Mouse (Mus musculus) hematopoietic stem cell, adult 5-6 weeks (primary cell): Measurements from ENCODE around the gene Olfr1389. TPM values are rescaled to one million over a fixed set of nuclear protein-coding genes. Genes with fewer than 3 reads are reported as not detected.
A peak's percentile ranks its signal among the peaks of the same experiment; 100 is the strongest.
"Not testable (repeated sequence)": the region's sequence is repeated elsewhere in the genome, so short reads cannot be mapped to it uniquely, and the experiment has no call there.

Experiments
- ATAC-seq, 2 experiments: fragments of 125-278 bp in 1 of 2; replicated peaks in 1 of 2; 2 replicates each; pipeline ENCODE4 v1.8.0; 2016 to 2017; ENCODE audit warnings: inconsistent platforms in 2 of 2, mild to moderate bottlenecking in 2 of 2, moderate number of reproducible peaks in 2 of 2, low read depth in 1 of 2, moderate TSS enrichment in 1 of 2; ENCODE audit not compliant: low FRiP score in 2 of 2, poor library complexity in 2 of 2, severe bottlenecking in 2 of 2, insufficient read depth in 1 of 2, low TSS enrichment in 1 of 2
- total RNA-seq: library from RNA; stranded (forward); fragments of 172-1452, 232-1000 nt; gene quantifications from 2 replicates; pipeline ENCODE4 v1.2.3, GENCODE M21; 2017

Gene Olfr1389
- total RNA-seq = not detected in 2 replicates

GRCm38 (mm10) chr11:49422767-49423166, at the start of gene Olfr1389:
Gene Olfr1389 (plus strand): TSS chr11:49423067.
- ATAC-seq = no peak

GRCm38 (mm10) chr11:49383133-49383532, 39.7 kb upstream of the Olfr1389 start:
- ATAC-seq = no peak

GRCm38 (mm10) chr11:49386118-49386517, 36.7 kb upstream of the Olfr1389 start:
- ATAC-seq = not testable (repeated sequence)

DNA sequence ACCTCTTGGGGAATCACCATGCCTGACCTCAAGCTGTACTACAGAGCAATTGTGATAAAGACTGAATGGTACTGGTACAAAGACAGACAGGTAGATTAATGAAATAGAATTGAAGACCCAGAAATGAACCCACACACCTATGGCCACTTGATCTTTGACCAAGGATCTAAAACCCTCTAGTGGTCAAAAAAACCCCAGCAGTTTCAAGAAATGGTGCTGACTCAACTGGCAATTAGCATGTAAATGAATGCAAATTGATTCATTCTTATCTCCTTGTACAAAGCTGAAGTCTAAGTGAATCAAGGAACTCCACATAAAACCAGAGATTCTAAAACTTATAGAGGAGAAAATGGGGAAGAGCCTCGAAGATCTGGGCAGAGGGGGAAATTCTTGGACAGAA, 30.2 kb upstream of the Olfr1389 start:
- ATAC-seq = not testable (repeated sequence)

GRCm38 (mm10) chr11:49406784-49407183, 16.1 kb upstream of the Olfr1389 start:
- ATAC-seq = no peak

DNA sequence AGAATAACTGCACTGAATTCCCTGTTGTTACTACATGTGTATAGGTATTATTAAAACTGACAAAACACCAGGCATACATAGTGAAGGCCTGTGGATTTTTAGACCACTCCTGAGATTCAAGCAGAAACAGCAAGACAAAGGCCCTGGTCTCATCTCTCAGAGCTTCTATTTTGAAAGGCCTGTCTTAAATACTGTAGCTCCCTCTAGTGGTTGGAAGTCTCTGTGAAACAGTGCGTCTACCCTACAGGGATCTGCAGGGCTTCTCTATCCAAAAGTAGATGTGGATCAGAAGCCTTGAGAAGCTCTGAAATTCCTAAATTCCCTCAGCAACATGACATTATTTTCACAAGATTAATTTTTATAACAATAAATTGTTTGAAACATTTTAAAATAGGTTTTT, 12.3 kb upstream of the Olfr1389 start:
- ATAC-seq = no peak

- ATAC-seq = peak; percentile 12 to 45; a peak in 1 of 4 replicates
These were observed 2.5 kb downstream of the Olfr1389 start for GRCm38 (mm10) chr11:49425257-49425927.

DNA sequence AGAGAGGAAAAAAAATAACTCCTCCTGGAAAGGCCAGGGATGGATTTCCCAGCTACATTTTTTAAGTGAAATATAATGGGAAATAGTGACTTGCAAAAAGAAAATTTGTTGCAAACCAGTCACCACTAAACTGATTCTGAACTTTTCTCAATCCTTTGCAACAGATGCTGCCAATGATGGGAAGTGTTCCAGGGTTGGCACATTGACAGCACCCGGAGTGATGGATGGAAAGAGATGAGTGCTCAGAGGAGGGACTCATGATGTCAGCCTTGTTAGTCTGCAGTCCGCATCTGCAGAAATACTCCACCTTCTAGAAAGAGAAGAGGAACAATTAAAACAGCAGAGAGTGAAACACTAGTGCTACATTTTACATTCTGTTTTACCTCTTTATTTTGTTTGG, 6.8 kb downstream of the Olfr1389 start:
- no peak for ATAC-seq

- ATAC-seq = no peak
These were observed 13.5 kb downstream of the Olfr1389 start, which contains the start of gene Olfr1388 for GRCm38 (mm10) chr11:49436411-49436810. Gene Olfr1388 (plus strand): TSS chr11:49436624.

DNA sequence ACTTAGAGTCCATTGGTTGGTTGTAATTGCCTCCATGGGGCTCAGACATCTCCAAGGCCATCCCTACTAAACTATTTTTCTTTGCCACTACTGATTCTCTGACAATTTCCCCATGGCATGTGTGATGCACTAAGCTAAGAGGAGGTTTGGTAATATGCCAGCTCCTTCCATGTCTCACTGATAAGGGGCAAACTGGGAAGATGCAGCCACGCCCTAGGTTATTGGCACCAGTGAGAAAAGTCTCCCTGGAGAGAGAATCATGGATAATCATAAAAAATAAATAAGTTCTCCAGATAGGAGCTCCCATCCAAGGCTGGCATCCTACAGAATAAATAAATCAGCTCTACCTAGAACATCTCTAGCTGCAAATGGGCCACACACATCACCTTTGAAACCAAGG, 32.2 kb downstream of the Olfr1389 start, which contains the start of gene Olfr1387:
TSS of gene Olfr1387 (plus strand) at position 301 of the 400 bp plus-strand sequence.
- no peak for ATAC-seq

DNA sequence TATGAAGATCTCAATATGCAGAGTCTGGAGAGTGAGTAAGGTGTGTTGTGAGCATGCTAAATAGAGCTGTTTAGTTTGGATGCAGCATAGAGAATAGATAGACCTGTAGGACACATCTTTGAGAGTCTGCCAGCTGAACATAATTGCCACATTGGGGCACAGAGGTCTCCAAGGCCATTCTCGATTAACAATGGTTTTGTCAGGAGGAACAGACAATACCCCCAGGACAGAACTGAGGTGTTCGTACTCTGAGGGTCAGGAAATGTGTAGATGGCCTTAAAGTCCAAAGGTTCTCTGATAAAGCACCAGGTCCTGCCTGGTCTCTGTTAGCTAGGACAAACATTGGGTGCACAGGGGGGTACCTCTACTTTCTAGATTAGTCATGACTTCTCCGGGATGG, 41.9 kb downstream of the Olfr1389 start, which contains the start of gene Olfr1386:
TSS of gene Olfr1386 (plus strand) at position 301 of the 400 bp plus-strand sequence.
- not testable (repeated sequence) for ATAC-seq

Other genes with a start within 250 kb of the Olfr1389 start
- 6.8 and 8.8 TPM in 2 replicates for gene Btnl9, start 235.9 kb upstream of the Olfr1389 start, total RNA-seq
- 144 and 155 TPM in 2 replicates for gene Zfp62, start 219.8 kb upstream of the Olfr1389 start, total RNA-seq
- 50.9 and 100 TPM in 2 replicates for gene Mgat1, start 178.9 kb upstream of the Olfr1389 start, total RNA-seq
- gene Olfr1393, start 144.8 kb upstream of the Olfr1389 start, total RNA-seq = not detected in 2 replicates
- gene Olfr1392, start 137.8 kb upstream of the Olfr1389 start, total RNA-seq = not detected in 2 replicates
- not detected in 2 replicates for gene Olfr10, start 118.3 kb upstream of the Olfr1389 start, total RNA-seq
- not detected in 2 replicates for gene Olfr1391, start 100.3 kb upstream of the Olfr1389 start, total RNA-seq
- gene Olfr1390, start 87.9 kb upstream of the Olfr1389 start, total RNA-seq = not detected in 2 replicates
- 0.13 and 0.15 TPM in 2 replicates for gene Olfr1388, start 13.6 kb downstream of the Olfr1389 start, total RNA-seq
- gene Olfr1387, start 32.3 kb downstream of the Olfr1389 start, total RNA-seq = not detected in 2 replicates
- gene Olfr1386, start 42.0 kb downstream of the Olfr1389 start, total RNA-seq = not detected in 2 replicates
- not detected in 2 replicates for gene Olfr1385, start 66.0 kb downstream of the Olfr1389 start, total RNA-seq
- not detected in 2 replicates for gene Olfr1384, start 83.7 kb downstream of the Olfr1389 start, total RNA-seq
- gene Olfr1383, start 96.6 kb downstream of the Olfr1389 start, total RNA-seq = not detected in 2 replicates
- not detected in 2 replicates for gene Olfr1382, start 105.2 kb downstream of the Olfr1389 start, total RNA-seq
- not detected in 2 replicates for gene Olfr1381, start 120.4 kb downstream of the Olfr1389 start, total RNA-seq
- not detected in 2 replicates for gene Olfr1380, start 133.8 kb downstream of the Olfr1389 start, total RNA-seq
- 0.13 TPM in 1 of 2 replicates, not detected in the other for gene Flt4, start 186.2 kb downstream of the Olfr1389 start, total RNA-seq
- gene Scgb3a1, start 240.5 kb downstream of the Olfr1389 start, total RNA-seq = 0.94 TPM in 1 of 2 replicates, not detected in the other